Mouse (Mus musculus): ENCODE measurements around the gene Gm20388.

The Gm20388 gene

GRCm38 (mm10) chr8:121551065-121551985 lies 1640.7 kb downstream of the Gm20388 start:
- no peak for DNase-seq (ENCODE audit: low read depth, low spot score)

DNA sequence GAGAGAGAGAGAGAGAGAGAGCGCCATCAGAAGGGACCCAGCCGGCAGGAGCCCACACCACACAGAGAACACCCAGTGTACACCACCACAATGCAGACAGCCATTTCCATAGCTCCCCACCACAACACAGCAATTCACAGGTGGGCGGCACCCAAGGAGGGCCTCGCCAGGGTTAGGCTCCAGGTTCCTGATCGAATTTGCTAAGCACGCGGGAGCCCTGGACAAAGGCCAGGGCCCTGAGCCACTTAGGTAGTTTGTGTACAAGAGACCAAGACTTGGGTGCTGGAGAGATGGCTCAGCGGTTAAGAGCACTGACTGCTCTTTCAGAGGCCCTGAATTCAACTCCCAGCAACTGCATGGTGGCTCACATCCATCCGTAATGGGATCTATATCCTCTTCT lies 1641.9 kb downstream of the Gm20388 start:
- DNase-seq (ENCODE audit: low read depth, low spot score): no peak

GRCm38 (mm10) chr8:121553831-121554475 lies 1643.3 kb downstream of the Gm20388 start:
- peak; percentile 74 for DNase-seq (ENCODE audit: low read depth, low spot score)

DNA sequence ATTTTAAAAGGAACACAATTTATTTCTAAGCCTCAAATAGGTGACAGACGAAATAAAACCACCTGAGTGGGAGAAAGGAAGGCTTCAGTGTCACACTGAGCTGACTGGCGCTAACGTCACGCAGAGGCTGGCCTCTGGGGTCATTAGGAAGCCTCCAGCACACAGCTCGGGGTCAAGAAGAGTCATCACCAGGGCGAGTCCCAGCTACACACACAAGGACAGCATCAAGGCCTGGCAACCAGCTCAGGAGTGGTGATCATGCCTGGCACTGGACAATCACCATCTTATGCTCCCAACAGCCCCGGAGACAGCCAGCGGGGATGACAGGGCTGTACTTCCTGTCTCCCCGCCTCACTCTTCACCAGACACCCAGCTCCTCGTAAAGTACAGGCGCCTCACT lies 1647.1 kb downstream of the Gm20388 start:
- no peak for DNase-seq (ENCODE audit: low read depth, low spot score)

DNA sequence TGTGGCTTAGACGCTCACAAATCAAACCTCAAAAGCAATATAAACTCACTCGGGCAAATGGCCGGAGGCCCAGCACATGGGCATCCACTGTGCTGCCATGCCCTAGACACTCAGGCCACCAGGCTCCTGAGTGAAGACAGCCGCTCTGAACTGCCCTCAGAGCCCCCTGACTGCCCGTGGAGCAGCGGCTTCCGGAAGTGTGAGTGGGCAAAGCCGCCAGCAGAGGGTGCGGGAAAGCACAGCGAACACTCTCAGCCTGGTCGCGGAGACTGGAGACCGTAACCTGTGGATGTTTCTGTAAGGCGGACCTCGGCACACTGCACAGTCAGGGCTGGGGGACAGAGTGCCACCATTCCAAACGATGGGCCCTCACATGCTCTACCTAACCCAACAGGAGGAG lies 1647.9 kb downstream of the Gm20388 start:
- no peak for DNase-seq (ENCODE audit: low read depth, low spot score)

DNA sequence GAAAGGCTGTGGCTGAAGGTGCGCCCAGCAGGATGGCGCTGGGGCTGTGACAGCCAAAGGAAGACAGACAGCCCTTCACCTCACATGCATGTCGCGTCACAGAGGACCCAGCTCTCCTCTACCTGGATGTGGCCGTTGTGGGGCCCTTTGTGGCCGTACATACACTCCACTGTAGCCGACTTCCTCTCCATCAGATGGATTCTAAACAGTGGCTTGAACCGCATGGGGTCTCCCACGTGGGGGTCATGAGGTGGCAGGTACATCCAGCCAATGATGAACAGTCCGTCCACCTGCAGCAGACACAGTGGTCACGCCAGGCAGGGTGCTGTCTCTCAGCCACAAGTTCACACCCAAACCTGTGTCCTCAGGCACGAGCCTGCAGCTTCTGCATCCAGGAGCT lies 1649.2 kb downstream of the Gm20388 start:
- DNase-seq (ENCODE audit: low read depth, low spot score): no peak

DNA sequence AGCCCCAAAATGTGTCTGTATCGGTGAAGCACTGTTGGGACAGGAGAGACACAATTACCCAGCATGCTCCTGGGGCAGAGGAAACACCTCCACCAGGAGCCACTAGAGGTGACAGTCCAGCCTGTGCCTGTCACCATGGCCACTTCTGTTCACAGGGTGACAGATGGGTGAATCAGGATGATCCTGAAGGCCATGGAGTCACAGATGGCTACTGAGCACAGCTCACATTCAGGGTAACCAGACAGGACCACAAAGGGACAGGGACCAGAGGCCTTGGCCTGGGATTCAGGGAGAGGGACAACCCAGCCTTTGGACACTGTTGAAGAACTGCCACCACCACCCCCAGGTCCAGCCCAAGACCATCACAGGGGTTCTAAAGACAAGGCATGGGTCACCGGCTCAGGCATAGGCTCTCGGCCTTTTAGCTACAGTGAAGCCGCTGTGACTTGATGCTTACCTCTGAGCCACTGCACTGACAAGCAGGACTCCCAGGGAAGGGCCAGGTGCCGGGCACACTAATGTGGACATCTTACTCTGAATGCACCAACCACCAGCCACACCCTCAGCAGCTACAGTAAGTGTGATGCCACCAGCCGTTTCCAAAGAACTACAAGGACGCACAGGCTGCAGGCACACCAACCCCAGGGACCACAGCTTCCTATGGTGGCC lies 1649.9 kb downstream of the Gm20388 start:
- peak; percentile 53 for DNase-seq (ENCODE audit: low read depth, low spot score)

DNA sequence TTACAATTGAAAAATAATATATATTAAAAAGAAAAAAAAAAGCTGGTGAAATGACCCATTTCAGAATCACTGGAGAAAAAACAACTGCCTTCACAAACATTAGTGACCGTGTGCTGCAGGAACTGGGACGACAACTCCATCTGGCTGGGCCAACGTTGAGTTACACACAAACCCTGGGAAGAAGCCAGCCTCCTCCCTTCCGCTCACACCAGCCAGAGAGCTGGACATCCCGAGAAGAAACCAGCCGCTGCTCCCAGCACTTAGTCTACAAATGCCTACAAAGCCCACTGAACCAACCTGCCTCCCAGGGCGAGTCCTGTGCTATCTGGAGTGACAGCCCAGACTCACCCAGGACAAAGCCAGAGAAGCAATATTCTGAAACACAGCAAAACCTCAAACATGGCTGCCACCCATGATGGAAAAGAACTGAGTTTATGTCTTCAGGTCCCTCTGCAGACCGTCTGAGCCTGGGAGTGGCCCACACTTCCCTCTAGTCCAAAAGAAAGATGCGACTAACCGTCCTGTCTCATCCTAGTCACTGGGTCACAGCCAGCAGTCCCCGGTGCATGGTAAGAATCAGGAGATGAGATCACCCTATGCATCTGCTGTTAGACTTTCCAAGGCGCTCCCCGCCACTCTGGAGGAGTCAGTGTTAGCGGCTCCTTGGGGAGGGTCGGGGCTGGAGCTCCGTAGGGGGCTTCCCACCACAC lies 1651.2 kb downstream of the Gm20388 start:
- DNase-seq (ENCODE audit: low read depth, low spot score): peak; percentile 83

DNA sequence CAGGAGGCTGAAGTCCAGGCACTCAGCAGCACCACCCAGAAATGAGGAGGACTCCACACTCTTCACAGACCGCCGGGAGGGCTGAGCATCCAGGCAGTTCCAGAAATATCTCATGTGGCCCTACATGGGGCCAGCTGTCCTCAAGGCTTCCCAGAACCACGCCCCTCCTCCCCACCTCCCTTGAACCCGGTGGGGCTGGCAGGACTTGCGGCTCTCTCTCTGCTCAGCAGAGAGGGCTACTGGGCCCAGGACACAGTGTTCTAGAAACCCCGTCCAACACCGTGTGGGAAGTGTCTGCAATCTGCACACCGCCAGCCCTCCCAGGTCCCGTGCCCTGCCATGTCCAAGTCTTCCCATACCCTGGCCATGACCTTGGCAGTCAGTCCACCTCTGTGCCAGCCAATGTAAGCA lies 1652.3 kb downstream of the Gm20388 start:
- peak; percentile 67 for DNase-seq (ENCODE audit: low read depth, low spot score)

- DNase-seq (ENCODE audit: low read depth, low spot score): no peak
Measured at GRCm38 (mm10) chr8:121563701-121564100, 1653.1 kb downstream of the Gm20388 start.

DNA sequence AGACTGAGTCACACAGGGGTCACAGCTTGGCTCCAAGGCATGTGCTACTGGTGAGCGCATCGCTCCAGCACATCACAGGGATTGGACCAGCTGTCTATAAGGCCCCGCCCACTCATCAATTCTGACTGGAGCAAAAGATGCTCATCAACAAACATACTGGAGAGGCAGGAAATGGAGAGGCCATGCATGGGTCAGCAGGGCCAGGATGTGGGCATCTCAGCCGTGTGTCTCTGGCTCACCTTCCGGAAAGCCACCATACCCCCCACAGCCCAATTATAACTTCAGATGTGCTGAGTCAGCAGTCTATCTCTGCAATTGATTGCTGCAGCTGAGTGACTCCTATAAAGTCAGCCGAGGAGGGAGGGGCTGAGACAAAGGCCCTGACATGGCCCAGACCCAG lies 1657.7 kb downstream of the Gm20388 start:
- peak; percentile 43 for DNase-seq (ENCODE audit: low read depth, low spot score)

GRCm38 (mm10) chr8:121570335-121570734 lies 1659.7 kb downstream of the Gm20388 start:
- peak; percentile 77 for DNase-seq (ENCODE audit: low read depth, low spot score)

GRCm38 (mm10) chr8:121570801-121571200 lies 1660.2 kb downstream of the Gm20388 start:
- peak; percentile 36 for DNase-seq (ENCODE audit: low read depth, low spot score)

DNA sequence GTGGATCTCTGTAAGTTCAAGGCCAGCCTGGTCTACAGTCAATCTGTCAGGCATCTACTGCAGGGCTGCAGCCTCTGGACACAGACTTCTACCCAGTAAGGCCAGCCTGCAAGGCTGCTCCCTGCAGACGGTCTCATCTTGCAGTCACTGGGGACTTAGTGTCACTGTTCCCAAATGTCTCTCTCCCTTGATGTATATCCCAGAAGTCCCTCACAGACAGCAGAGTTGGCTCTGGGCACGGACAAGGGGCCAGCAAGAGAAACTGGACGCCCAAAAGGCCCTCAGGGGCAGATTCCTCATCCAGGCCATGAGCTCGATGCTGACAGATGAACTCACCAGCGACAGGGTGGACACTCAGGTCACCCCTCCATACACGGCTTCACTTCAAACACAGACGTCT lies 1661.5 kb downstream of the Gm20388 start:
- no peak for DNase-seq (ENCODE audit: low read depth, low spot score)

GRCm38 (mm10) chr8:121573275-121573674 lies 1662.6 kb downstream of the Gm20388 start:
- DNase-seq (ENCODE audit: low read depth, low spot score): peak; percentile 82

- DNase-seq (ENCODE audit: low read depth, low spot score): no peak
Measured at GRCm38 (mm10) chr8:121575661-121576060, 1665.0 kb downstream of the Gm20388 start.

DNA sequence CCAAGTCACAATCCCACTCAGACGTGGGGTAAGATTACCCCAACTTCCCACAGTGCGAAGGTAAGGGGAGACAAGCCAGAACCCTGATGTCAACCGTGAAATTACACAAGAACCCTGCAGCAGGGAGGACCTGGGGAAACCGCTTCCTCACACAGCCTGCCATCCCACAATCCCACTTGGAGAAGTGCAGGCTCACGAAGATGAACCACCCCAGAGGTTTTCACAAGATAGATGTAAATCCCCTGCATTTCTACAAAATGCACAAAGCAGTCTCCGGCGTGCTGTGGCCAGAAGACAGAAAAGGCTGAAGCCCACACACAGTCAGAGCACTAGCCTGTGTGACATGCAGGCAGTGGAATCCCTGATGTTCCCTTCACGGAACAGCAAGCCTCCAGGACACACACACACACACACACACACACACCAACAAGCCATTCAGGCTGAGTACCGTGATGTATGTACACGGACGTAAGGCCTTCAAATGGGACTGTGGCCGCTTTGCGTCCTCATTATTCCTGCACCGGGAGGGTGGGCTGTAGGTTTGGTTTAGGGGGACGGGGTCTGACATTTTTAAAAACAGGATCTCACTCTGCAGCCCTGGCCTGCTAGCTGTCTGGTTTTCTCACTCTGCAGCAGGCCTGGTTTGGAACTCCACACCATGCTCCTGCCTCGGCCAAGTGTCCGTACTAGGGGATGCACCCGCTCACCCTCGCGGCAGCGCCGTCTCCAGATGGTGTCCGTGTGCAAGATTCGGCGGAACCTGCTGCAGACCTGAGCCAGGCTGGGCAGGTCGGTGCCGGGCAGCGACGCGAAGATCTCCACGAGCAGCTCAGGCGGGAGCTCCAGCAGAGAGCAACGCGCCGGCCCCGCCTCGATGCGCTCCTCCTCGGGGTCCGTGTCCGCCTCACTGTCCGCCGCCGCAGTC lies 1667.4 kb downstream of the Gm20388 start:
- peak; percentile 69 for DNase-seq (ENCODE audit: low read depth, low spot score)

GRCm38 (mm10) chr8:121578676-121579451 lies 1668.2 kb downstream of the Gm20388 start, which contains the start of gene Fbxo31:
Gene Fbxo31, minus strand, starts transcription at chr8:121578806.
- DNase-seq (ENCODE audit: low read depth, low spot score): peak; percentile 98

- no peak for DNase-seq (ENCODE audit: low read depth, low spot score)
Measured at GRCm38 (mm10) chr8:121580465-121580864, 1669.8 kb downstream of the Gm20388 start.

GRCm38 (mm10) chr8:121583653-121584052 lies 1673.0 kb downstream of the Gm20388 start:
- peak; percentile 71 for DNase-seq (ENCODE audit: low read depth, low spot score)
